In genomic region chr3:127640762-127641700, GRCm38 (mm10) we compare ENCODE assay signal across 11 mouse cellular contexts. TPM values are rescaled to one million over a fixed set of nuclear protein-coding genes. Genes with fewer than 3 reads are reported as not detected.
DNase-seq lines count a peak whose midpoint lies in the region; ATAC-seq and TF ChIP-seq lines count a peak whose summit lies in the region.
"Had no signal": no experiment of that assay in that cellular context is flagged by ENCODE, and none has a peak within 500 bp of the region (broad histone marks: within the 10 kb centered on the region; RNA-seq: fewer than 3 reads in every experiment).

No protein-coding gene starts in this region.

- no peak for ATAC-seq in limb, embryonic 12.5 days (ENCODE audit: insufficient number of reproducible peaks, insufficient read depth, low FRiP score, low TSS enrichment, low read depth)
- no peak for ATAC-seq in granulocyte monocyte progenitor cell, adult 5-6 weeks (replicated peaks; ENCODE audit: poor library complexity, severe bottlenecking)
- ATAC-seq: liver, postnatal 0 days had no signal

- H3K27me3 ChIP-seq in E14TG2a.4 (ENCODE audit: insufficient read depth, low read length): peaks cover 86% of the 10 kb centered on the region
- peaks cover 99% of the 10 kb centered on the region for H3K27me3 ChIP-seq in hindbrain, embryonic 10.5 days (ENCODE audit: insufficient read depth, poor library complexity, severe bottlenecking)
- H3K27me3 ChIP-seq in limb, embryonic 12.5 days: peaks cover 95% of the 10 kb centered on the region

- H3K36me3 ChIP-seq in E14TG2a.4 (ENCODE audit: insufficient read depth, low read length): no peaks in the 10 kb centered on the region
- no peaks in the 10 kb centered on the region for H3K36me3 ChIP-seq in hindbrain, embryonic 10.5 days
- H3K36me3 ChIP-seq in limb, embryonic 12.5 days: no peaks in the 10 kb centered on the region

- H3K9ac ChIP-seq in limb, embryonic 12.5 days (replicated peaks): no peak overlapping the region
- H3K9ac ChIP-seq: liver, postnatal 0 days had no signal

- H3K4me1 ChIP-seq in E14TG2a.4 (replicated peaks; ENCODE audit: low read depth, low read length): peaks cover 21% of the 10 kb centered on the region
- peaks cover 38% of the 10 kb centered on the region for H3K4me1 ChIP-seq in hindbrain, embryonic 10.5 days (replicated peaks)
- peaks cover 16% of the 10 kb centered on the region for H3K4me1 ChIP-seq in limb, embryonic 12.5 days (replicated peaks)

- H3K4me3 ChIP-seq in E14TG2a.4 (replicated peaks; ENCODE audit: low read length): peak overlapping the region; percentile 56
- H3K4me3 ChIP-seq in hindbrain, embryonic 10.5 days: peak overlapping the region; percentile 40
- H3K4me3 ChIP-seq in limb, embryonic 12.5 days (replicated peaks): peak overlapping the region; percentile 13

- peak; percentile 47 for DNase-seq in embryo, embryonic 10 days (ENCODE audit: low spot score)
- no peak for DNase-seq in embryo, embryonic 9.5 days (ENCODE audit: extremely low spot score)
- DNase-seq in hindbrain, embryonic 10.5 days (ENCODE audit: low spot score): peak; percentile 51
- DNase-seq in layer of hippocampus, adult 9-11 months: no peak
- no peak for DNase-seq in spleen, postnatal 36 days (ENCODE audit: low spot score in 2 of 2)
- DNase-seq: cerebellum, postnatal 10 days; liver, postnatal 0 days had no signal

- no peaks in the 10 kb centered on the region for H3K9me3 ChIP-seq in E14TG2a.4 (ENCODE audit: low read length)
- H3K9me3 ChIP-seq in hindbrain, embryonic 10.5 days: no peaks in the 10 kb centered on the region
- H3K9me3 ChIP-seq in limb, embryonic 12.5 days: no peaks in the 10 kb centered on the region

- no peak for TF ChIP-seq CTCF in E14TG2a.4 (conservative IDR thresholded peaks at IDR 0.05; ENCODE audit: low read length)

- WGBS in hindbrain, embryonic 10.5 days: 2% methylated on average over 37 of the region's 37 CpGs
- 2% methylated on average over 37 of the region's 37 CpGs for WGBS in limb, embryonic 12.5 days

- peak overlapping the region; percentile 66 for H3K27ac ChIP-seq in hindbrain, embryonic 10.5 days
- H3K27ac ChIP-seq in limb, embryonic 12.5 days: no peak overlapping the region

- peak overlapping the region; percentile 28 for H3K4me2 ChIP-seq in limb, embryonic 12.5 days

RNA-seq across cellular contexts. Expression of gene Neurog2, which starts 8.1 kb away (rescaled TPM):
- 19.9 and 50.0 TPM in 2 replicates for polyA plus RNA-seq in hindbrain, embryonic 10.5 days (2016; fragmentation: Nextera tagmentation; extraction: Ambion mirVana)
- polyA plus RNA-seq in limb, embryonic 12.5 days (2016; fragmentation: Nextera tagmentation; extraction: Ambion mirVana): not detected in 2 replicates
- total RNA-seq in granulocyte monocyte progenitor cell, adult 5-6 weeks (2014; fragmentation: Nextera tagmentation): not detected in 2 replicates
- total RNA-seq in granulocyte monocyte progenitor cell, adult 5-6 weeks (2017): not detected in 2 replicates
- total RNA-seq: hematopoietic stem cell, adult 5-6 weeks had no signal
- polyA plus RNA-seq: liver, postnatal 0 days had no signal

Comparison
In these comparisons a context has a peak if more than half of its experiments do, and no peak if none do; other contexts are left out.
1. DNase-seq: peak in embryo, embryonic 10 days (single experiment) and hindbrain, embryonic 10.5 days (single experiment); none in embryo, embryonic 9.5 days (single experiment), layer of hippocampus, adult 9-11 months (single experiment) and spleen, postnatal 36 days (0 of 2).
2. RNA of gene Neurog2, which starts 8.1 kb away (polyA plus RNA-seq): 19.9 to 50.0 TPM in hindbrain, embryonic 10.5 days; not detected in limb, embryonic 12.5 days; every median in the first group is over 10 times any median in the second.
3. Peak in every context shown above with its lines, with median percentiles within 50 percentile points of each other: H3K4me3 ChIP-seq.